Mouse (Mus musculus) frontal cortex, adult 2 months (tissue): ENCODE results near the gene Hint1. TPM values are rescaled to one million over a fixed set of nuclear protein-coding genes. Genes with fewer than 3 reads are reported as not detected.
"Not testable (repeated sequence)": the region's sequence is repeated elsewhere in the genome, so short reads cannot be mapped to it uniquely, and the experiment has no call there.

Experiments
- DNase-seq, 2 experiments: peaks; one replicate each; pipeline ENCODE4 v3.0.0; 2022; ENCODE audit warnings: low spot score in 1 of 2; ENCODE audit errors: extremely low spot score in 1 of 2
- polyA plus RNA-seq: library from polyadenylated mRNA; depleted of rRNA; stranded (reverse); fragments of >200 nt; gene quantifications from 2 replicates; pipeline ENCODE4 v1.2.3, GENCODE M21; 2012; rRNA removed

Hint1 gene
- 469 and 505 TPM in 2 replicates for polyA plus RNA-seq

DNA sequence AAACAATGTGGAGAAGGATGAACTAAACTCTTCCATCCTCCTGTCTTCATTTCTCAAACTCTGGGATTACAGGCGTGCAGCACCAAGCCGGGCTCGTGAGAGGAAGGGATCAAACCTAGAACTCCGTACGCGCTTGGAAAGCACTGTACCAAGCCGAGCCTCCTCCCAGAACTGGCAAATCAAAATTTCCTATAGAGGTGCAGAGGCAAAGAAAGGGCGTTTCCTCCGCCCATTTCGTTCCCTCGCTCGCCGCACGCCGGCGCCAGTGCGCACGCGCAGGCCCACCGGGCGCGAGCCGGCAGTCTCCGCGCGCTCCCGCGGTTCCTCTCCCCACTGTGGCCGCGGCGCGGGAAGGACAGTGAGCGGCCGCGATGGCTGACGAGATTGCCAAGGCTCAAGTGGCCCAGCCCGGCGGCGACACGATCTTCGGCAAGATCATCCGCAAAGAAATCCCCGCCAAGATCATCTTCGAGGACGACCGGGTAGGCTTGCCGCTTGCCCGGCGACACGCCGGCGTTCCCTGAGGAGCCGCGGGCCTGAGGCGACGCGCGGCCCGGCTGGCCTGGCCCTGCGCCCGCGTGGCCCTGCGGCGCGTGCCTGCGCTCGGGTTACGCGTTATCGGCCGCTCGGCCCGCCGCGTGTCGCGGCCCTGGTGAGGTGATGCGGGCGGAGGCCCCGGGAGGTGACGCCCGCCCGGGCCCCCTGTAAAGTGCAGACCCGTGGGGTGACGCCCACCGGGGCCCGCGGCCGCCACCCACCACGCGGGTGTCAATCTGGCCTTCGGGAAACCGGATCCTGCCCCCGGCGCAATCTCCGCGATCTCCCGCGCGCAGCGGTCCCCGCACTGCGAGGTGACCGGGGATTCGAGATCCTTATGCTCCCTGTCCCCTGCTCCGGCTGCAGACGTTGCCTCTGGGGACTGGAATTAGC lies at the start of gene Hint1:
Gene Hint1, plus strand, starts transcription at position 265 of the 930 bp plus-strand sequence.
- peak; percentile 80 to 95 for DNase-seq

DNA sequence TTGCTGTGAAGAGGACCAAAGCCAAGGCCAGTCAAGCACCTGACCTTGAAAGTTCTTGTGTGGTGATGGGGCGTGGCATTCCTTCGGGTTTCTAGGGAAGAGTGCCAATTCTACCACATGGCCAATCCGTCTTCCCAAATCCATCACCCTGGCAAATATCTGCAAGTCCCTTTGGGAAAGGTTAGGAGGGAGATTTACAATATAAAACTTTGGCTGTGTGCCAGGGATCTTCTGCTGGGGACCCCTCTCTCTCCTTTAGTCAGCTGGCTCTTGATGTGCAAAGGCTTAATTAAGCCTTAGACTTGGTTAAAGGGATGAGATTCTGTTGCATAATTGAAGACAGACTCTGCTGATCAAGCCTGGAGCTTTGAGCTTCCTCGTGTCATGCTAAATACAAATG lies 48.7 kb upstream of the Hint1 start:
- DNase-seq, result no peak

DNA sequence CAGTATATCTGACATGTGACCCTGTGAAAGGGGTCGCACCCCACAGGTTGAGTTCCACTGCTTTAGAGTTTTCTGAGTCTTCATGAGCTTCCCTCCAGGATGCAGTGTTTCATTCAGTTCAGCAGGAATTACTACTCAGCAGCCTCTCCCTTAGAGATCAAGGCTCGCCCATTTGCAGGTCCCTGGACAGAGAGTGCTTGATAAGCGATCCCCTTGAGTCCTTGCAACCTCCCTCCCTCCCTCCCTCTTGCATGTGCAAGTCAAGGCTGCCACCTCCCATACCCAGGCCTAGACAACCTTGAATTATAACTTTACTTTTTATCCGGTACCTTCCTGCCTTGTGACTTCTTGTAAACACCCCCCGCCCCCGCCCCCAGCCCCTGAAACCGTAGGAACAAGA lies 46.7 kb upstream of the Hint1 start:
- DNase-seq, result no peak

DNA sequence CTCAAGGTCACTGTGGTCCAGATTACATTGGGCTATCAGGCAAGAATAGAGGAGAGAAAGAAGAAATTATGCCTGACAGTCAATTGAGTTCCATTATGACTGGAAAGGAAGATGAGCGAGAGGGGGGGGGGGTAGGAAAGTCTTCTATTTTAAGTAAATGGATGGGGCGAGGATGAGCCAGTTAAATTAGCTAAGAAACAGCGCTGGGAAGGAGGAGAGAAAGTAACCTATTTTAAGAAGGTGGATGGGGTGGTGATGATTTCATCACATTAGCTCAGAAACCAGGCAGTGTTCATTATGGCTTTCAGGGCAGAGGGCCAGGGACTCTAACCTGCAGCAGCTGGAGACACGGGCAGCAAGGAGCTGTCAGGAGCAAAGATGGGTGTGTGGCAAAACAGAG lies 42.7 kb upstream of the Hint1 start:
- DNase-seq, result peak in 1 of 2 experiments; percentile 74

DNA sequence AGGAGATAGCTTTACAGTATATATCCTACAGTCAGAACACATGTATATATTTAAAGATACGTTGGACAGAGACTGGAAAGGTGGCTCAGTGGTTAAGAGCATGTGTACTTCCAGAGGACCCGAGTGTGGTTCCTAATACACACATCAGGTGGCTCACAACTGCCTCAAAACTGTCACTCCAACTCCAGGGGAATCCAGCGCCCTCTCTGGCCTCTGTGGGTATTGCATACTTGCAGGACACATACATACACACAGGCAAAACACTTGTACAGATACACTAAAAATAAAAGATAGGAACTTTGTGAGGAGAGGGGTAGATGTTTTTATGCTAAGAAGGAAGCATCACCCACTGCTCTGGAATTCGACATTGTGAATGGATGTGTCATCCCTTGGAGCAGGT lies 40.4 kb upstream of the Hint1 start:
- DNase-seq, result no peak

DNA sequence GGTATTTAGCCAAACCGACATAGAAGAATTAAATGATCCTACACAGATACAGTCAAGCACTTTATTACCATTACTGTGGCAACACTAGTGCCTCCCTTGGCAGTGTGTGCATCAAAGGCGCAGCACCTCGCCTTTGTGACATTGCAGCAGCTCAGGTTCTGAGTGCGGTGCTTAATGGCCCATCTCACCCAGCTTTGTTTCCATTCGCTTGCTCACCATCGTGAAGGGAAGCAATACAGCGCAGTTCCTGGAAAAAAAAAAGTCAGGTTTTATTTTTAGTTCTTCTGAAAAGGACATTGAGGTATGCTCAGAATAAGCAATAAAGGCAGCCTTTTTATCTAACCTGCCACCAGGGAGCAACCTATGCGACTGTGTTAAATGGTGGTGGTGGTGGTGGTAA lies 39.4 kb upstream of the Hint1 start:
- DNase-seq, result no peak

DNA sequence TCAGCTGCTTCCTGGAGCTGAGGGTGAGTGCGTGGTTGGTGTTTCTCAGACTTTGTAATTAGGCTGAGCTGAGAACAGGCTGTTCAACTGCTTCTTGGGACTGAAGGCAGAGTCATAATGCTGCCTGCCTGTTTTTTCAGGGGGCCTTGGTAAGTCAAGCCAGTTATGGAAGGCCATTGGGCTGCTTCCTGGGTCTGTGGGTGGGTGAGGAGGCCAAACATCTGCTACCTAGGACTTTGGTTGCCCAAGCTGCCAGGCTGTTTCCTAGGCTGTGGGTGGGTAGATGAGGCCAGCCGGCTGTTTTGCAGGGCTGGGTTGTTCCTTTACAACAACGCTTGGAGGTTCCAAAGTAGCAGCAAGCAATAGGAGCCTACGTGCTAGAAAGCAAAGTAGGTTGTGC lies 32.4 kb upstream of the Hint1 start:
- DNase-seq, result peak; percentile 87 to 91

DNA sequence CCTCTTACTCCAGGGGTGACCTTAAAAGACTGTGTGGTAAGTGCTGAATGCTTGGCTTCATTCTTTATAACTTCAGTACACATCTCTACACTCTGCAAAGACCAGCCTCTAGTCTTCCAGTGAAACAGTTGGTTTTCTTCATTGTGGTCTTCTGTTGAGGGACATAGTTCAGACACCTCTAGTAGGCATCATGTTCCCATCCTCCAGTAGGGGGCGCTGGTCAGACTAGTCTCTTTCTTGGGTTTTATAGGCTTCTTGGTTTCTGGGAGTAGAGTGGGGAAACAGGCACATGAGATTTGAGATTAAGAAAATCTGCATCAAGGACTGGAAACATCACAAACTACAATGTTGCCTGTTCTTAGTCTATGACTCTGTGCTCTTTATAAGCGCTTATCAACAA lies 31.6 kb upstream of the Hint1 start:
- DNase-seq, result no peak

DNA sequence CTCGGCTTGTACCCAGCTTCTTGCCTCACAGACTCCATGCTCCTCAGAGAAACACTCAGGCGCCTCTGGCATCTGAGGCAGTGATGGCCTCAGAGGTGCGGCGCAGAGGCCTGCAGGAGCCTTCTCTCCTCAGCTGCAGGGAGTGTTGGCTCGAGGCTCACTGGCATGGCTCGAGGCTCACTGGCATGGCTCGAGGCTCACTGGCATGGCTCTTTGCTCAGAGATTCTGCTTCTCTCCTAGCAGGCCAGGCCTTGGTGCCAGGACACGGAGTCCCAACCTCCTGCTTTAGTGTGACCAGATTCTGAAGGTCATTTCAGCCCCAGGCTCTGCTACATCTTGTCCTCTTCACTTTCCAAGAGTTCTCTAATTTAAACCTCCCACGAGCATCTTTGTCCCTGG lies 30.1 kb upstream of the Hint1 start:
- no peak for DNase-seq

DNA sequence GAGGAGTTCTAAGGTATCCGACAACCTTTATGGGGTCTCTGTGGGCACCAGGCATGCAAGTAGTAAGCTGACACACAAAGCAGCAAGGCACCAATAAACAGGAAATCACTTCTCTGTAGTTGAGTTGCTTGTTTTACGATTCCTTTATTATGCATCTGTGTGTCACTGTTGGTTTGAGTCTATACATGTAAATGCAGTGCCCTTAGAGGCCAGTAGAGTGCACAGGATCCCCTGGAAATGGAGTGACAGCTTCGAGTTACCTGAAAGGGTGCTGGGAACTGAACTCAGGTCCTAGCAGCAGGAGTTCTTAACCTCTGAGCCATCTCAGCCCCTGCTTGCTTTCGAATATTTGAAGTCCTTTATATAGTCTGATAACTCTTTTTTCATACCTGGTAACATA lies 26.5 kb upstream of the Hint1 start:
- no peak for DNase-seq

DNA sequence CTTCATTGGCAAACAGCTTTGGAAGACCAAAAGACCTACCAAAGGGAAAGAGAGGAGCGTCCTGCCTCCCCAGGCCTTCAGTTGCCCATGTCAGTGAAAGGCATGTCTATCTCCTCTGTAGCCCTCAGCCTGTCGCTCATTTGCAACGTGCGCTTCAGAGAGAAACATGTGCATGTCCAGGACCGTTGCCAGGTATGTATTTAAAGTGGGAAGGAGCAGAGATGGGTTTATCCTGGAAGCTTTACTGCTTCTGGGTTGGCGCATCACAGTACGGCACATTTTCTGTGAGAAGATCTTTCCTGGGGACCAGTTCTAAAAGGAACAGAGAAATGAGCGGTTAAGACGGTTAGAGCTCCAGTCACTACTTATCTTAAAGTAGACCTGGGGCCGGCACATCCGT lies 25.3 kb upstream of the Hint1 start:
- DNase-seq, result no peak

DNA sequence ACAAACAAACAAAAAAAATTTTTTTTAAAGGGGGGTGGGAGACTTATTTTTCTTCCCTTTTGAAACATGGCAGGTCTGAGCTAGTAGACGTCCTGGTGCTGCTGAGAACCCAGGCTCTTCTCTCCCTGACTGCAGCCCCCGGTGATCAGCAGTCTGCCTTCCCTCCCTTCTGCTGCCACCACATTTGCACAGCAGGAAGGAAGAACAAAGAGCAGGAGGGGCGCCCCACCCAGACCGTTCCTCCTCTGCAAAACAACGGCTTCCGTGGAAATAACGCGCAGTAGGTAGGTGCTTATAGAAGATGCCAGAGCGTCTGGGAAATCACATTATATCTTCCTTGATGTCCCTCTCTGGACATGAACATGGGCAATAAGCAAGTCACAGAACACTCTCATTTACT lies 21.8 kb upstream of the Hint1 start:
- no peak for DNase-seq

DNA sequence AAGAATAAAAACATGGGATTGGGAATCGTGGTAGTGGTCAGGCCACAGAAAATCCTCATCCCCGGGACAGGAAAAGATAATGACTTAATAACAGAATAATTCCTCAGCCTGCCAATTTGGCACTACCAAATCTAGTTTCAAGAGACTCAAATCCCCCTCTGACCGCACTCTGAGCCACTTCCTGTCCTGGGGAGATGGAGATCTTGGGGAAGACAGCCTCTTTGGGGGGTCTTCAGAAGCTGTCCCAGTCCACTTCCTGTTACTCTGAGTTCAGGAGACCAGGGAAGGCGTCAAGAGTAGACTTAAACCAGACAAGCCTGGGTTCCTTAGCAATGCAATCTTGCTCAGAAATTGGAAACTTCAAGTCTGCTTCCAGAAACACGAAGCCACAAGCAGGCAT lies 21.2 kb upstream of the Hint1 start:
- no peak for DNase-seq

DNA sequence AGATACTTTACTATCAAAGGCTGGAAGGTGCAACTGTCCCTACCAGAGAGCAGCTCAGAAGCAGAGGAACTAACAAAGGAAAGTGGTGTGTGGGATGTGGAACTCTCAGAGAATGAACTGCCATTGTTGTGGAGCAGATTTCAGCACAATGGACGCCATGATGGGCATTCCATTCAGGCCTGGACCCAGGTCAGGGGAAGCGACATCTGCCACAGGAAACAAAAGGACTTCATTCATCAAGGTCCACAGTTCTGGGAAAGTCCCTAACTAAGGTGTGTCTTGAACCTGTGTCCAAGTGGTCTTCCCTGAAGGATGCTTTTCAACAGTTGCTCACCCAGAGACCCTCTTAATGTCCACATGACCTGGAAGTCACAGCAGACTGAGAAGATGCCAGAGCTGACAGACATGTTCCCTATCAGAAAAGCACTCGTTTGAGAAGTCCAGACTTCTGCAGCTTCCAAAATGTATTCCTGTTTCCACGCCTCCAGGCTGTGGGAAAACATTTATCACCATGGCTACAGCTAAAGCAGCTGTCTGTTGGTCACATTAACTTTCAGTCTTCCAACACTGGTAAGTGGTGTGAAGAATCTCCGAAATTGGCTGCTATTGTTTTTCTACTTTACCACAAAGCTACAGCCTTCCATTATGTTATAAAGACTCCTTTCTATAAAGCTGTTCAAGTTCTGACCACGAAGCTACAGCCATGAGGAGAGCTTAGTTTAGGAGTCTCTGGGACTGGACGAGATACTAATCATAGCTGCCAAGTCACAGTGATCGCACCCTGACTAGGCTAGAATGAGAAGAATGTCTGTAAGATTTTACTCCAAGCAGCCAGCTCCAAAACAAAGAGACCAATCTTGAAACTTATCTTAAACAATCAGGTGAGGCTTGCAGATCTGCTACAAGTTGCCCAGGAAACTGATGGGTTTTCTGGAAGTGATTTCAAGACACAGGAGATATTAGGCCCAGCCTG lies 20.4 kb upstream of the Hint1 start:
- peak in 1 of 2 experiments; percentile 66 for DNase-seq

DNA sequence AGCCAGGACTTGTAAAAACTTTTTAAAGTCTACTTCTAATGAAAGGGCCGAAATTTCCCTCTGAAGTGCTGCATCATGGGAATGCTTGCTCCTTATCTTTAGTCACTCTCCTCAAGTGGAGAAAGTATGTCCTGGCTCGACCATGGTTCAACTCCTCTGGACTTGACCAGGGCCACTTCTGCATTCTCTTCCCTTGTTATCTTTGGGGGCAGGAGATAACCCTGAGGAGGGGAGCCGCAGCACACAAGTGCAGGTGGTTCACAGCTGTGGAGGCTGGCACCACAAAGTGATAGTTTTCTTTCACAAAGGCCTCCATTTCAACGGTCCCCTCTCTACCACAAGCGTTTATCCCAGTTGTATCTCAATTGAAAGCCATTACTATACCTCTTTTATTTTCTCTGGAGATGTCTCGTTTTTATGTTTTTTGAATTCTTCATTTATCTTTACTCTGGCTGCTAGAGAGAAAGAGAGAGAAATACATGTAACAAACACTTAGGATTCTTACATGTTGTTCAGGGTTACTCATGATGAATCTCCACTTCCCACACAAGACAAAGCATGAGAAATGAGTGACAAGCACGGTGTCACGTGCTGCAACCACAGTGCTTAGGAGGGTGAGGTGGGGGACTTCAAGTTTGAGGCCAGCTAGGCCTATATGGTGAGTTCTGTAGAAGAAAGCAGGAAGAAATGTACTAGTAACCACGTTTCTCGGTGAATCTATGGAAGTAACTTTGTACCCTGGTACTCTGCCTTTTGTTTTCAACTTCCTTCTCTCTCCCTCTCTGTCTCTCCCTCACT lies 16.0 kb upstream of the Hint1 start:
- no peak for DNase-seq

DNA sequence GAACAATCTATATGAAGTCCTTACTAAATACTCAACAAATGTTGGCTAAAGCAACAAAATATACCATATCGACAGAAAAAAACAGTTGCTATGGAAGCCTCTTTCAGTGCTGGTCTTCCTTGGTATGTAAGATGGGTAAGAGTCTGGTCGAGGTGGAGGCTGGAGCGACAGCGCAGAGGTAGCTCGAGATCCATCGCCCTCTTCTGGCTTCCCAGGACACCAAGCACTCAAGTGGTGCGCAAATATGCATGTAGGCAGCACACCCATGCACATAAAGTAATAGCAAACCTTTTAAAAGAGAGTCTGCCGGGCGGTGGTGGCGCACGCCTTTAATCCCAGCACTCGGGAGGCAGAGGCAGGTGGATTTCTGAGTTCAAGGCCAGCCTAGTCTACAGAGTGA lies 14.5 kb upstream of the Hint1 start:
- DNase-seq, result no peak

DNA sequence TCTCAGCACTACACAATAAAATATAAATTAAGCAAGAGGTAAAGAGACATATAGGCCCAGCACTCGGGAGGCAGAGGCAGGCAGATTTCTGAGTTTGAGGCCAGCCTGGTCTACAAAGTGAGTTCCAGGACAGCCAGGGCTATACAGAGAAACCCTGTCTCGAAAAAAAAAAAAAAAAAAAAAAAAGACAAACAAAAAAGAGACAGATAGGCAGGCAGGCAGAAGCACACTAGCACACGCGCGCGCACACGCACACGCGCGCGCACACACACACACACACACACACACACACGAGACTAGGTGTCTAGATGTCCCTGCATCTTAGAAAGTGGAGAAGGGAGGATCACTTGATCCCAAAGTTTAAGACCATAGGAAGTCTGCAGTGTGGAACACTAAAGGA lies 7.3 kb upstream of the Hint1 start:
- DNase-seq, result not testable (repeated sequence)

DNA sequence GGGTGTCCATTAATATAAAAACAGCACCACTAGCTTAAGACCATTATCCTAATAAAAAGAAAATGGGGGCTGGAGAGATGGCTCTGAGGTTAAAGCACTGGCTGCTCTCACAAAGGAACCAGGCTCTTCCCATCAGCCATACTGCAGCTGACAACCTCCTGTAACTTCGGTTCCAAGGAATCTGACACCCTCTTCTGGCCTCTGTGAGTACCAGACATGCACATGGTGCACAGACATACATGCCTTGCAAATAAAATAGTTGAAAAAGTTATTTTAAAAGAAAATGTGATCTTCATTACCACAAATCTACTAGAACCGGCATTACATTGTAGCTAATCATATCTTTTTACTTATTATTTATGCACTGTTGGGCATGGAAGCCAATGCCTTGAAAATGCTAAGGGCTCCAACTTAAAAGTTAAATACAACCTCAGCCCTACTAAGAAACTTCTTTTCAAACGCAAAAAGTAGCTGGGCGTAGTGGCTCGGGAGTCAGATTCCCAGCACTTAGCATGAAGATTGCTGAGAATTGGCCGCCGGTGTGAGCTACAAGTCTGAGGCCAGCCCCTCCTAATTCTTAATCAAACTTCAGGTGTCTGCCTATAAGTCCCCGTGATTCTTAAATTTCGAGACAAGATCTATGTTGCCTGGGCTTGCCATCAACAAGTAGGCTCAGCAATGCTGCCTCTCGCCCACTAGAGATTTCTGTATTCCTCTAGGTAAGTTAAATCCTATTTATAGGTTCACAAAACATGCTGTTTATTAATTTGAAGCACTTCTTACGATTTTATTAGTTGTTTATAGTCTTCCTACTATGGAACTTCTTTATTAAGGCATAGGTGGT lies 6.6 kb upstream of the Hint1 start:
- DNase-seq, result no peak

DNA sequence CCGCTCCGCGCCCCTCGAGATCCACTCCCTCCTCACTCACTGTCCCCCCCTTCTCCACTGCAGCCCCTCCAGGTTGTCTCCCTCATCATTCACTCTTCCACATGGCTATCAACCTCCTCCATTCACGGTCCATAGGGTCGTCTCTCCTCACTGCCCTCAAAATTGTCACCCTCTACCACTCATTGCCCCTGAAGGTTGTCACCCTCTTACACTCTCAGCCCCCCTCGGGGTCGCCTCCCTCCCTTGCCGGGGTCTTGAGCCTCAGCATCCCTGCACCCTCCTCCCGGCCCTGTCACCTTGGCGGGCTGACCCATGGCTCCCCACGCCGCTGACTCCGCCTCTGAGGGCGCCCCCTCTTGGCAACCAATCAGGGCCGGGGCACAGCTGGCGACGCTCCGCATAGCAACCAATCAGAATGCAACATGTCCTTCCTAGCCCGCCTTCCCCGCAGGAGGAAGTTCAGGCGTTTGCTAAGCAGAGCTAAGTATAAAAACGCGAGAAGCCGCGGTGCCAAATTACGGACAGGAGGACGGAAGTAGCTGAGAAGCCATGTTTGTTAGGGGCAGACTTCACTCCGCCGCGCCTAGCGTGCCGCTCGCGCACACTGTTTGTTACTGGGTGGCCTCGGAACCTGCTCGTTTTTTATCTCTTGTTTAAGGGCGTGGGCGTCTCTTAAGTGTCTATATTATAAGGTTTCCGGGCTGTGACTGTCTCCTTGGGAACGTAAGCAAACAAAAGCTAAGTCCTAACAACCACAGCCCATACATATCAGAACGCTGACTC lies 5.7 kb upstream of the Hint1 start, which contains the start of gene Lyrm7:
Gene Lyrm7, minus strand, starts transcription at position 661 of the 783 bp plus-strand sequence.
- peak; percentile 97 to 99 for DNase-seq
